Mouse (Mus musculus): ENCODE measurements around the gene Nfkb1.

- no peak for TF ChIP-seq CTCF (IDR thresholded peaks at IDR 0.05; ENCODE audit: low read depth, low read length)
- TF ChIP-seq POLR2A (IDR thresholded peaks at IDR 0.05; ENCODE audit: borderline replicate concordance, low read depth, low read length) = no peak
Observed at GRCm38 (mm10) chr3:135605474-135605873, 85.9 kb downstream of the Nfkb1 start.
